Mouse (Mus musculus) intestine, embryonic 15.5 days (tissue): ENCODE data around the gene Dio3. TPM values are rescaled to one million over a fixed set of nuclear protein-coding genes. Genes with fewer than 3 reads are reported as not detected.

Source experiments
- ATAC-seq: fragments of 200-750 bp; cut with Nextera tagmentation; 2 replicates; pipeline ENCODE4 v1.8.0; 2017; ENCODE audit warnings: moderate TSS enrichment, moderate library complexity
- H3K27ac ChIP-seq: fragments of 300-500 bp; sonication (generic); 2 replicates; pipeline ENCODE4 v1.5.1; 2015; ENCODE audit warnings: mild to moderate bottlenecking, inconsistent platforms
- H3K27me3 ChIP-seq: fragments of 300-500 bp; sonication (generic); replicated peaks from 2 replicates; pipeline ENCODE4 v1.6.1; 2015; ENCODE audit warnings: inconsistent platforms
- H3K36me3 ChIP-seq: fragments of 300-500 bp; sonication (generic); 2 replicates; pipeline ENCODE4 v1.6.1; 2015; ENCODE audit warnings: inconsistent platforms
- H3K4me1 ChIP-seq: fragments of 300-500 bp; sonication (generic); replicated peaks from 2 replicates; pipeline ENCODE4 v1.6.1; 2015; ENCODE audit warnings: inconsistent platforms
- H3K4me2 ChIP-seq: fragments of 300-500 bp; sonication (generic); replicated peaks from 2 replicates; pipeline ENCODE4 v1.6.1; 2015; ENCODE audit warnings: mild to moderate bottlenecking, inconsistent platforms
- H3K4me3 ChIP-seq: fragments of 300-500 bp; sonication (generic); replicated peaks from 2 replicates; pipeline ENCODE4 v1.5.1; 2015; ENCODE audit warnings: inconsistent platforms
- H3K9ac ChIP-seq: fragments of 300-500 bp; sonication (generic); 2 replicates; pipeline ENCODE4 v1.6.1; 2015; ENCODE audit warnings: inconsistent platforms
- H3K9me3 ChIP-seq: fragments of 300-500 bp; sonication (generic); 2 replicates; pipeline ENCODE4 v1.6.1; 2016; ENCODE audit warnings: inconsistent platforms
- WGBS: fragments of 180-500 bp; shearing (Covaris S2); methylation state at CpG from one replicate; pipeline ENCODE4 v1.1.7; 2015; 5-methylcytosine and 5-hydroxymethylcytosine counted together
- polyA plus RNA-seq: library from polyadenylated mRNA; unstranded; fragments of >200 nt; fragmentation: Nextera tagmentation; extraction: Ambion mirVana; gene quantifications from 2 replicates; pipeline ENCODE4 v1.2.1, GENCODE M21; 2015

The Dio3 gene
- polyA plus RNA-seq = 1.7 and 2.2 TPM in 2 replicates

- H3K4me2 ChIP-seq = peak within 1 kb of the TSS; percentile 87
- H3K4me1 ChIP-seq = peaks cover 22% of the 10 kb centered on the region
- peak; percentile 81 for ATAC-seq
- peak within 1 kb of the TSS; percentile 13; the same call in 1 of the 2 replicates for H3K9ac ChIP-seq
- H3K4me3 ChIP-seq = peak within 1 kb of the TSS; percentile 50
- no peak within 1 kb of the TSS for H3K27ac ChIP-seq
- under 1% methylated on average over 34 of the region's 34 CpGs for WGBS
- no peaks in the 10 kb centered on the region for H3K9me3 ChIP-seq
- H3K36me3 ChIP-seq = no peaks in the 10 kb centered on the region
- H3K27me3 ChIP-seq = peaks cover 89% of the 10 kb centered on the region
These were observed at the start of gene Dio3 for GRCm38 (mm10) chr12:110278853-110279252. Gene Dio3, plus strand, starts transcription at chr12:110279068.

- WGBS = 75% methylated on average over 7 of the region's 7 CpGs
- no peak for ATAC-seq
- no peak overlapping the region for H3K9ac ChIP-seq
These were observed 48.6 kb upstream of the Dio3 start for GRCm38 (mm10) chr12:110230296-110230695.

GRCm38 (mm10) chr12:110230767-110231166 is 48.1 kb upstream of the Dio3 start:
- Histone ChIP-seq H3K4me3 (no peak overlapping the region), H3K4me1 (no peaks in the 10 kb centered on the region), H3K36me3 (no peaks in the 10 kb centered on the region), H3K4me2 (no peak overlapping the region), H3K27me3 (no peaks in the 10 kb centered on the region), H3K27ac (no peak overlapping the region), H3K9ac (no peak overlapping the region), H3K9me3 (no peaks in the 10 kb centered on the region)
- 67% methylated on average over 8 of the region's 8 CpGs for WGBS
- ATAC-seq = peak; percentile 39

More at GRCm38 (mm10) chr12:110230296-110230695, 48.6 kb upstream of the Dio3 start:
- Histone ChIP-seq H3K36me3 (no peaks in the 10 kb centered on the region), H3K27ac (no peak overlapping the region), H3K9me3 (no peaks in the 10 kb centered on the region), H3K4me3 (no peak overlapping the region), H3K4me1 (no peaks in the 10 kb centered on the region), H3K4me2 (no peak overlapping the region), H3K27me3 (no peaks in the 10 kb centered on the region)

- Histone ChIP-seq H3K9ac (no peak overlapping the region), H3K4me2 (no peak overlapping the region; the same call in 1 of the 2 replicates), H3K36me3 (no peaks in the 10 kb centered on the region), H3K9me3 (no peaks in the 10 kb centered on the region), H3K4me3 (no peak overlapping the region), H3K27me3 (no peaks in the 10 kb centered on the region), H3K27ac (0 out of 2 replicates have a peak overlapping the region, but pooled peaks have one; percentile 33), H3K4me1 (no peaks in the 10 kb centered on the region)
- peak; percentile 88 for ATAC-seq
- 55% methylated on average over 13 of the region's 13 CpGs for WGBS
These were observed 46.9 kb upstream of the Dio3 start for GRCm38 (mm10) chr12:110231709-110232600.

GRCm38 (mm10) chr12:110235908-110236307 is 43.0 kb upstream of the Dio3 start:
- no peak overlapping the region for H3K9ac ChIP-seq
- no peak overlapping the region for H3K27ac ChIP-seq
- ATAC-seq = no peak
- H3K4me3 ChIP-seq = no peak overlapping the region
- no peaks in the 10 kb centered on the region for H3K9me3 ChIP-seq
- no peaks in the 10 kb centered on the region for H3K27me3 ChIP-seq
- H3K36me3 ChIP-seq = no peaks in the 10 kb centered on the region
- H3K4me1 ChIP-seq = 0 out of 2 replicates have a peak, but pooled peaks cover 2% of the 10 kb centered on the region
- WGBS = 82% methylated on average over 4 of the region's 4 CpGs
- H3K4me2 ChIP-seq = no peak overlapping the region

GRCm38 (mm10) chr12:110237046-110237445 is 41.8 kb upstream of the Dio3 start:
- Histone ChIP-seq H3K9me3 (no peaks in the 10 kb centered on the region), H3K36me3 (no peaks in the 10 kb centered on the region), H3K27ac (no peak overlapping the region), H3K9ac (no peak overlapping the region), H3K27me3 (no peaks in the 10 kb centered on the region), H3K4me1 (0 out of 2 replicates have a peak, but pooled peaks cover 2% of the 10 kb centered on the region), H3K4me2 (no peak overlapping the region), H3K4me3 (no peak overlapping the region)
- 75% methylated on average over 7 of the region's 7 CpGs for WGBS
- peak; percentile 28; the same call in 1 of the 2 replicates for ATAC-seq

- no peak for ATAC-seq
- H3K27ac ChIP-seq = no peak overlapping the region
- H3K4me2 ChIP-seq = no peak overlapping the region
- H3K9me3 ChIP-seq = no peaks in the 10 kb centered on the region
- no peak overlapping the region for H3K9ac ChIP-seq
- 0 out of 2 replicates have a peak, but pooled peaks cover 2% of the 10 kb centered on the region for H3K4me1 ChIP-seq
- H3K36me3 ChIP-seq = no peaks in the 10 kb centered on the region
- H3K27me3 ChIP-seq = no peaks in the 10 kb centered on the region
- H3K4me3 ChIP-seq = no peak overlapping the region
- WGBS = 85% methylated on average over 5 of the region's 5 CpGs
These were observed 39.5 kb upstream of the Dio3 start for GRCm38 (mm10) chr12:110239358-110239757.

- Histone ChIP-seq H3K4me1 (no peaks in the 10 kb centered on the region), H3K4me3 (no peak overlapping the region), H3K4me2 (no peak overlapping the region), H3K36me3 (no peaks in the 10 kb centered on the region), H3K9me3 (no peaks in the 10 kb centered on the region), H3K9ac (no peak overlapping the region), H3K27ac (no peak overlapping the region), H3K27me3 (no peaks in the 10 kb centered on the region)
- WGBS = 90% methylated on average over 6 of the region's 6 CpGs
- ATAC-seq = no peak
These were observed 34.3 kb upstream of the Dio3 start for GRCm38 (mm10) chr12:110244581-110244980.

- H3K27me3 ChIP-seq = no peaks in the 10 kb centered on the region
- no peak for ATAC-seq
- no peaks in the 10 kb centered on the region for H3K4me1 ChIP-seq
- no peak overlapping the region for H3K4me3 ChIP-seq
- WGBS = 95% methylated on average over 4 of the region's 4 CpGs
- H3K4me2 ChIP-seq = no peak overlapping the region
- no peak overlapping the region for H3K27ac ChIP-seq
- no peak overlapping the region for H3K9ac ChIP-seq
- H3K9me3 ChIP-seq = no peaks in the 10 kb centered on the region
- no peaks in the 10 kb centered on the region for H3K36me3 ChIP-seq
These were observed 33.4 kb upstream of the Dio3 start for GRCm38 (mm10) chr12:110245461-110245860.

GRCm38 (mm10) chr12:110252163-110252575 is 26.7 kb upstream of the Dio3 start:
- H3K4me3 ChIP-seq = no peak overlapping the region
- no peak overlapping the region for H3K4me2 ChIP-seq
- no peaks in the 10 kb centered on the region for H3K4me1 ChIP-seq
- H3K9ac ChIP-seq = no peak overlapping the region
- WGBS = 24% methylated on average over 10 of the region's 10 CpGs
- no peaks in the 10 kb centered on the region for H3K36me3 ChIP-seq
- H3K27ac ChIP-seq = no peak overlapping the region
- no peaks in the 10 kb centered on the region for H3K9me3 ChIP-seq
- peak; percentile 61; the same call in 1 of the 2 replicates for ATAC-seq
- H3K27me3 ChIP-seq = no peaks in the 10 kb centered on the region

- H3K27me3 ChIP-seq = no peaks in the 10 kb centered on the region
- no peak for ATAC-seq
- no peak overlapping the region for H3K4me2 ChIP-seq
- H3K36me3 ChIP-seq = no peaks in the 10 kb centered on the region
- no peak overlapping the region for H3K9ac ChIP-seq
- no peak overlapping the region for H3K27ac ChIP-seq
- H3K9me3 ChIP-seq = no peaks in the 10 kb centered on the region
- H3K4me1 ChIP-seq = no peaks in the 10 kb centered on the region
- no peak overlapping the region for H3K4me3 ChIP-seq
- WGBS = 77% methylated on average over 10 of the region's 10 CpGs
These were observed 23.1 kb upstream of the Dio3 start for GRCm38 (mm10) chr12:110255731-110256130.

- no peaks in the 10 kb centered on the region for H3K36me3 ChIP-seq
- peak; percentile 29; the same call in 1 of the 2 replicates for ATAC-seq
- H3K4me1 ChIP-seq = no peaks in the 10 kb centered on the region
- H3K4me3 ChIP-seq = no peak overlapping the region
- no peak overlapping the region for H3K4me2 ChIP-seq
- WGBS = 47% methylated on average over 14 of the region's 14 CpGs
- H3K9me3 ChIP-seq = no peaks in the 10 kb centered on the region
- H3K9ac ChIP-seq = no peak overlapping the region
- H3K27me3 ChIP-seq = no peaks in the 10 kb centered on the region
- H3K27ac ChIP-seq = no peak overlapping the region
These were observed 22.2 kb upstream of the Dio3 start for GRCm38 (mm10) chr12:110256478-110257220.
